Mouse (Mus musculus) CD4-positive naive resting alpha-beta T cell, adult 76 days (primary cell): ENCODE results near the gene Grem1. TPM values are rescaled to one million over a fixed set of nuclear protein-coding genes. Genes with fewer than 3 reads are reported as not detected.

Experiments
- total RNA-seq: library from RNA; stranded (reverse); gene quantifications from one replicate; pipeline ENCODE4 v1.2.4, GENCODE M21; 2023

Gene Grem1
- not detected for total RNA-seq

DNA sequence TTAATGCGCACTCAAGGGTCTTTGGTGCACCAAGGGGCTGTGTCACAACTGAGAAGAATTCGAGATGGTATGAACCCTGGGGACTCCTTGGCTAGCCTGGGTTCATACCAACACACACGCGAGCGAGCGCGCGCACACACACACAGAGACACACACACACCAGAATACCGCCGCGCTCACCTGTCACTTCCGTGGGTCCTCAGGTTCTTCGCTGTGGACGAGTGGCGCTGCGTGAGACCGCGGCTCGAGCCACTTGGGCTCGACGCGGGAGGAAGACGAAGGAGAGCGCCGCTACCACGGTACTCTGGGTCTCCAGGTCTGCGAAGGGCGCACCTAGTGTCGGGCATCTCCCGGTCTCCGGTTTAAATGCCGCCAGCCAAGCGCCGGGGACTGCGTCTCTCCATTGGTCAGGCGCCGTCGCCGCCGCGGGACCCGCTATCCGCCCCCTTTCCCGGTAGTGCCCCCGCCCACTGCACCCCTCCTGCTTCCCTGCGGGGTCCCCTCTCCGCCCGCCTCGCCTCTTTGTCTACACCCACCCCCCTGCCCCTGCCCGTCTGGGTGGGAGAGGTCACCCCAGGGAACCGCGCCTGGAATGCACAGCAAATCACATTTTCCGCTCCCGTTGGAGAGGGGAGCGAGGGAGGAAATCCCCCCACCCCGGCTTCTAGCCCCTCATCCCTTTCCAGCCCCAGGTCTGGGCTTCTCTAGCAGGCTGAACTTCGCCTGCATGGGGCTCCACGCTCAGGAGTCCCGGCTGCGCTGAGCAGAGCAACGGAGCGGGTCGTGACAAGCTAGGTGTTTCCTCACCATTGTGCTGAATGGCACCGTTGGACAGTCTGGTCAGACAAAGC lies at the start of gene Grem1:
TSS of gene Grem1 (minus strand) at position 336 of the 851 bp plus-strand sequence.

Other genes starting within 250 kb of the Grem1 start
- gene Scg5, start 70.5 kb upstream of the Grem1 start, total RNA-seq: 12.1 TPM
- 3.9 TPM for gene Arhgap11a, start 90.0 kb upstream of the Grem1 start, total RNA-seq